Mouse (Mus musculus): ENCODE data around the gene Pycr2.
"Not testable (repeated sequence)": the region's sequence is repeated elsewhere in the genome, so short reads cannot be mapped to it uniquely, and the experiment has no call there.

Pycr2 gene

DNA sequence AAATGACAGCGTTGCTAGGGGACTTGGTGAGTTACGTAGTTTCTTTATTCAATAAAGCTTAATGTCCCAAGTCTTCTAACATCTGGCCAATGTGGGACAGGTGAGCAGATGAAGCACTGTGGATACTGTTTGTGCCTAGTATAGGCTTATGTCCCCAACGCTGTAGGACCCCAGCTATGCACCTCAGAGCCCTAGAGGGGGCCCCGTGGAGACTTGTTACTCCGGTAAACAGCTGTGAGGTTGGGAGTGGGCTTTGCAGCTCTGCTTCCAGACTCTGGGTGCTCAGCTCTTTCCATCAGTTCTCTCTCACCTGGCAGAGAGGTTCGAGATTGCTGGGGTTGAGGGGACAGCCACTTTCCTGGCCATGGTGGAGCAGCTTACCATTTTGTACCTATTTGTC is 1.2 kb downstream of the Pycr2 start:
- DNase-seq (ENCODE audit: low spot score in 2 of 2) = no peak

DNA sequence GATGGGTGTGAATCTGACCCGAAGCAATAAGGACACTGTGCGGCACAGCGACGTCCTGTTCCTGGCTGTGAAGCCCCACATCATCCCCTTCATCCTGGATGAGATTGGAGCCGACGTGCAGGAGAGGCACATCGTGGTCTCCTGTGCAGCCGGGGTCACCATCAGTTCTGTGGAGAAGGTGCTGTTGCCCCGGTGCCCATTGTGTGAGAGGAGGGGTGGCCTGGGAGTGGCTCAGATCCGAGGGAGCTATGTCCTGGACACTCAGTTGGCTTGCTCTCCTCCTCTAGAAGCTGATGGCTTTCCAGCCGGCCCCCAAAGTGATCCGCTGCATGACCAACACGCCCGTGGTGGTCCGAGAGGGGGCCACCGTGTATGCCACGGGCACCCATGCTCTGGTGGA is 1.8 kb downstream of the Pycr2 start:
- no peak for DNase-seq (ENCODE audit: low spot score in 2 of 2)

GRCm38 (mm10) chr1:180906461-180907147 is 2.5 kb downstream of the Pycr2 start:
- no peak for DNase-seq (ENCODE audit: low spot score in 2 of 2)

GRCm38 (mm10) chr1:180911138-180911537 is 7.0 kb downstream of the Pycr2 start:
- DNase-seq (ENCODE audit: low spot score in 2 of 2) = no peak

GRCm38 (mm10) chr1:180911653-180912287 is 7.7 kb downstream of the Pycr2 start:
- no peak for DNase-seq (ENCODE audit: low spot score in 2 of 2)

- no peak for DNase-seq (ENCODE audit: low spot score in 2 of 2)
Measured at GRCm38 (mm10) chr1:180912792-180913191, 8.7 kb downstream of the Pycr2 start.

DNA sequence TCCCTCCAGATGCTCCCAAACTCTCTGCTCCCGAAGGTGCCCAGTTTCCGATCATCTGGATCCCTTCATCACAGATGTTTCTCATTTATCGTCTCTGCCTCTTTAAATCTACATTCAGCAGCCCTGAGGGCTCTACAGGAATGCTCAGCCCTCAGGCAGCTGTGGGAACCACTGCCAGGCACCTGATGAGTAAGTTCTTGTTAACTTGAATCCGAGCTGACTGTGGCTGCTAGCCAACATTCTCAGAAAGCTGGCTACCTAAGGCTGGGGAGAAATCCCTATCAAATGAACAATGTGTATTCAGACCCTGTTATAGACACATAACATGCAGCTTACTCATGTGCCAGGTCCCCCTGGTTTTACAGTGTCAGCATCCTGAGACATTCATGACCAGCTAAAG is 9.7 kb downstream of the Pycr2 start:
- DNase-seq (ENCODE audit: low spot score in 2 of 2) = no peak

- DNase-seq (ENCODE audit: low spot score in 2 of 2) = no peak
Measured at GRCm38 (mm10) chr1:180916425-180916824, 12.3 kb downstream of the Pycr2 start.

- no peak for DNase-seq (ENCODE audit: low spot score in 2 of 2)
Measured at GRCm38 (mm10) chr1:180917053-180917452, 13.0 kb downstream of the Pycr2 start.

- DNase-seq (ENCODE audit: low spot score in 2 of 2) = no peak
Measured at GRCm38 (mm10) chr1:180919686-180920085, 15.6 kb downstream of the Pycr2 start.

- DNase-seq (ENCODE audit: low spot score in 2 of 2) = no peak
Measured at GRCm38 (mm10) chr1:180922273-180923048, 18.4 kb downstream of the Pycr2 start.

- no peak for DNase-seq (ENCODE audit: low spot score in 2 of 2)
Measured at GRCm38 (mm10) chr1:180924737-180925136, 20.6 kb downstream of the Pycr2 start.

GRCm38 (mm10) chr1:180926286-180926685 is 22.2 kb downstream of the Pycr2 start:
- DNase-seq (ENCODE audit: low spot score in 2 of 2) = no peak

GRCm38 (mm10) chr1:180929599-180929998 is 25.5 kb downstream of the Pycr2 start:
- DNase-seq (ENCODE audit: low spot score in 2 of 2) = no peak

DNA sequence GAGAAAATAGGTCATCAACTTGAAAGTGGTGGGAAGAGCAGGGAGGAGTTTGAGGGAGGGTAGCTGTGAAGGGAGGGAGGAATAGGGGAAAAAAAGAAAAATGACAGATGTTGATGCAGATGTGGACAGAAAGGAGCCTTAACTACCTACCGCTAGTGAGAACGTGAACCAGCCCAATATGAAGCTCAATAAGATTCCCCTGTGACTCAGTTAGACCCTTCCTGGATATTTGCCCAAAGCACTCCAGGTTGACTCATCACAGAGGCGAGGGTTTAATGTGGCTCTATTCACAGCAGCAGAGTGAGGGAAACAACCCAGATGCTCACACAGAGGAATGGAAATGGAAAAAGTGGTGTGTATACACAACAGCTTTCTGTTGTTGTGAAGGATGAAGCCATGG is 27.0 kb downstream of the Pycr2 start:
- DNase-seq (ENCODE audit: low spot score in 2 of 2) = no peak

DNA sequence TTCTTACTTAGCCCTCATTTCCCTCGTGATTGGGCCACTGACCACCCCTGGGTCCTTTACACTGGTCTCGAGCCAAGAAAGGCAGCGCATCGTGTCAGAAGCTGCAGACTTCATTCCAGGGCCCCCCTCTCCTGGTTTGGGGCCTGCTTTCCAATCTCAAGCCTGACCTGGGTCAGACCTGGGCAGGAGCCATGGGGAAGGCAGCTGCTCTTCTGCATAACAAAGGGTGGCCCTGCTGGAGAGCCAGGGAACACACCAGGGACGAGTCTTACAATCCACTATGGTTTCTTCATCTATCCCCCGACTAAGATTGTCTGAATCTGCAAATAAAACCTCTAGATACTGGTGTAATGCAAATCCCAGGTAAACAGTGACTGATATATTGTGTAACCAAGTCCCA is 29.6 kb downstream of the Pycr2 start:
- DNase-seq (ENCODE audit: low spot score in 2 of 2) = no peak

DNA sequence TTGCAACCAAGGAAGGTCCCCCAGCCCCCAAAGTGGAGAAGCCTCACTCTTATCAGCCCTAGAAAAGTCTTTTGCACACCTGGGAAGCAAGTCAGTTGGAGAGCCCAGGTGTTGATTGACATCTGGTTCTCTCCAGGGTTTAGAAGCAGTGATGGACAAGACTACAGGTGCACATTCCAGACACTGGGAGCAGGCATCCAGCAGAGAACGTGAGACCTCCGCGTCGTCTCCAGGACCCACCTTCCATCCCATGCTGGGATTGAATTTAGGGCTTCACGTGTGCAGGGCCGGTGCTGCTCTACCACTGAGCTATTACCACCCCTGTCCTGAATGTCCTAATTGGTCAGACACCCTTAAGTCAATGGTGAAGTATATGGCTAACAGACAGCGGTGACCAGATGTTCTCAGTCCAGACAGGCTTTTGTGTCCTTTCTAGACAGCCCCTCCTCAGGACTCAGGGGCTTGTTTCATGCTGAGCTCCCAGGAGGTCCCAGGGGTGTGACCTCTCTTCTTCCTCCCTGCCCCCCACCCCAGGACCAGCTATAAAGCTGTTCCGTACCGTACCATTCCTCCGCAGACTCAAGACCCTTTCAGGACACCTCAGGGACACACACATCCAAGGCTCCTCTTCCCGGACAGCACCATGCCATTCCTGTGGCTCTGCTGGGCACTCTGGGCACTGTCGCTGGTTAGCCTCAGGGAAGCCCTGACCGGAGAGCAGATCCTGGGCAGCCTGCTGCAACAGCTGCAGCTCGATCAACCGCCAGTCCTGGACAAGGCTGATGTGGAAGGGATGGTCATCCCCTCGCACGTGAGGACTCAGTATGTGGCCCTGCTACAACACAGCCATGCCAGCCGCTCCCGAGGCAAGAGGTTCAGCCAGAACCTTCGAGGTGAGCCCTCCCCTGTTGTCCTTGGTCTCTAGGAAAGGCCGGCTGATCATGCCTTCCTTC is 30.6 kb downstream of the Pycr2 start, which contains the start of gene Lefty1:
Gene Lefty1 (plus strand): TSS at position 556 of the 953 bp plus-strand sequence.
- no peak for DNase-seq (ENCODE audit: low spot score in 2 of 2)

DNA sequence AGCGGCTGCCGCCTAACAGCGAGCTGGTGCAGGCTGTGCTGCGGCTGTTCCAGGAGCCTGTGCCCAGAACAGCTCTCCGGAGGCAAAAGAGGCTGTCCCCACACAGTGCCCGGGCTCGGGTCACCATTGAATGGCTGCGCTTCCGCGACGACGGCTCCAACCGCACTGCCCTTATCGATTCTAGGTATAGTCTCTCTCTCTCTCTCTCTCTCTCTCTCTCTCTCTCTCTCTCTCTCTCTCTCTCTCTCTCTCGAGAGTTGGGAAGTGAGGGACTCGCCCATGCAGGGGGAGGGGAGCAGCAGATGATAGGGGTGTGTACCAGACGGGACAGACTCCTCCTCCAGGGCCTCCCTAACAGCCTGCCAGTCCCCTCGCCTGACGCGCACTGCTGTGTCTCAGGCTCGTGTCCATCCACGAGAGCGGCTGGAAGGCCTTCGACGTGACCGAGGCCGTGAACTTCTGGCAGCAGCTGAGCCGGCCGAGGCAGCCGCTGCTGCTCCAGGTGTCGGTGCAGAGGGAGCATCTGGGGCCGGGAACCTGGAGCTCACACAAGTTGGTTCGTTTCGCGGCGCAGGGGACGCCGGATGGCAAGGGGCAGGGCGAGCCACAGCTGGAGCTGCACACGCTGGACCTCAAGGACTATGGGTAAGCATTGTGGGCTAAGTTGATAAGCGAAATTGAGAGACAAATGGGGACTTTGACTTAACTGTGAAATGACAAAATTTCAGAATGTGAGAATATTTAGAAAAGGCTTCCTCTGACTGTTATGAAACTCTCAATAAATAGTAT is 32.7 kb downstream of the Pycr2 start:
- DNase-seq (ENCODE audit: low spot score in 2 of 2) = not testable (repeated sequence)

GRCm38 (mm10) chr1:180937631-180938030 is 33.5 kb downstream of the Pycr2 start:
- not testable (repeated sequence) for DNase-seq (ENCODE audit: low spot score in 2 of 2)

GRCm38 (mm10) chr1:180938781-180939180 is 34.7 kb downstream of the Pycr2 start:
- not testable (repeated sequence) for DNase-seq (ENCODE audit: low spot score in 2 of 2)
